Mouse (Mus musculus) cerebellum, adult 9-11 months (tissue): ENCODE measurements at regions not wholly inside any gene's neighbourhood (a gene's known extent, or its start where the extent isn't known, plus 50 kb on each side); places are given as distances from the start of the nearest gene placed in this dataset.

Experiments used
- DNase-seq: peaks from one replicate; pipeline ENCODE4 v3.0.0; 2022

- DNase-seq, result no peak
These were observed 291.3 kb upstream of the Rnf32 start for GRCm38 (mm10) chr5:28904500-28904899.

GRCm38 (mm10) chr5:28903805-28904320, 291.9 kb upstream of the Rnf32 start:
- DNase-seq, result no peak

GRCm38 (mm10) chr5:28892703-28893249, 303.0 kb upstream of the Rnf32 start:
- no peak for DNase-seq

- no peak for DNase-seq
These were observed 303.8 kb upstream of the Rnf32 start for GRCm38 (mm10) chr5:28891988-28892387.

GRCm38 (mm10) chr5:28884746-28885365, 310.9 kb upstream of the Rnf32 start:
- DNase-seq, result no peak

- DNase-seq, result no peak
These were observed 319.6 kb upstream of the Rnf32 start for GRCm38 (mm10) chr5:28876199-28876598.

- DNase-seq, result no peak
These were observed 322.1 kb upstream of the Rnf32 start for GRCm38 (mm10) chr5:28873600-28874265.

- DNase-seq, result peak; percentile 6
These were observed 336.0 kb upstream of the Rnf32 start for GRCm38 (mm10) chr5:28859604-28860371.

- DNase-seq, result peak; percentile 39
These were observed 357.5 kb upstream of the Rnf32 start for GRCm38 (mm10) chr5:28838141-28838925.

GRCm38 (mm10) chr5:28819091-28819490, 352.0 kb upstream of the Shh start:
- no peak for DNase-seq

GRCm38 (mm10) chr5:28807950-28808349, 340.9 kb upstream of the Shh start:
- DNase-seq, result no peak

GRCm38 (mm10) chr5:28799464-28799863, 332.4 kb upstream of the Shh start:
- no peak for DNase-seq

- no peak for DNase-seq
These were observed 331.3 kb upstream of the Shh start for GRCm38 (mm10) chr5:28798361-28798760.

GRCm38 (mm10) chr5:28795130-28795758, 328.2 kb upstream of the Shh start:
- no peak for DNase-seq

GRCm38 (mm10) chr5:28793781-28794180, 326.7 kb upstream of the Shh start:
- DNase-seq, result no peak

- no peak for DNase-seq
These were observed 318.4 kb upstream of the Shh start for GRCm38 (mm10) chr5:28785347-28786060.

GRCm38 (mm10) chr5:28784339-28784966, 317.4 kb upstream of the Shh start:
- no peak for DNase-seq

- DNase-seq, result no peak
These were observed 308.7 kb upstream of the Shh start for GRCm38 (mm10) chr5:28775648-28776359.

- DNase-seq, result no peak
These were observed 304.7 kb upstream of the Shh start for GRCm38 (mm10) chr5:28771796-28772195.
